Mouse (Mus musculus) lung, postnatal 10 days (tissue): ENCODE measurements at regions not wholly inside any gene's neighbourhood (a gene's known extent, or its start where the extent isn't known, plus 50 kb on each side); places are given as distances from the start of the nearest gene placed in this dataset.

Experiments used
- DNase-seq: peaks from one replicate; pipeline ENCODE4 v3.0.0; 2021

GRCm38 (mm10) chr2:47053689-47054088, 1760.2 kb upstream of the Acvr2a start:
- DNase-seq = no peak

- no peak for DNase-seq
These were observed 1739.7 kb upstream of the Acvr2a start for GRCm38 (mm10) chr2:47074191-47074590.

- DNase-seq = no peak
These were observed 1738.7 kb upstream of the Acvr2a start for GRCm38 (mm10) chr2:47075225-47075624.

- peak; percentile 63 for DNase-seq
These were observed 1725.3 kb upstream of the Acvr2a start for GRCm38 (mm10) chr2:47088635-47089034.

- DNase-seq = no peak
These were observed 1717.9 kb upstream of the Acvr2a start for GRCm38 (mm10) chr2:47095993-47096392.

GRCm38 (mm10) chr2:47139435-47139834, 1674.5 kb upstream of the Acvr2a start:
- DNase-seq = no peak

GRCm38 (mm10) chr2:47184067-47184802, 1629.7 kb upstream of the Acvr2a start:
- DNase-seq = no peak
